20 mouse cellular contexts compared by ENCODE assay signal in the genomic region with DNA sequence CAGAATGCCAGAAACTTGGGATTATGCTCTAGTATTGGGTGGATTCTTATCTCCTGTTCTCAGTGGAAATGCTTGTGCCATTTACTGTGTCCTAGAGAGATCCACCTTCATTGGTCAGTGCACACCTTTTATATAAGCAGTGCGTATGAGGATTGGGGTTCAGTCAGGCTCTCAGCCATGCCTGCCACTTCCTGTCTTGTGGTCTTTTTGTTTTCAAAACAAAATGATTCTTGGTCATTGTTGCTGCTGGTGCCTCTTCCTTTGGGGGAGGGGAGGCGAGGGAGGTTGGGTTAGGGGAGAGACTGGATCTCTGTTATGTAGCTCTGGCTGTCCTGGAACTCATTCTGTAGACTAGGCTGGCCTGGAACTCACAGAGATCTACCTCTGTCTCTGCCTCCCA. TPM values are rescaled to one million over a fixed set of nuclear protein-coding genes. Genes with fewer than 3 reads are reported as not detected.
DNase-seq lines count a peak whose midpoint lies in the region; ATAC-seq lines count a peak whose summit lies in the region.
"Had no signal": no experiment of that assay in that cellular context is flagged by ENCODE, and none has a peak within 500 bp of the region (broad histone marks: within the 10 kb centered on the region; RNA-seq: fewer than 3 reads in every experiment).

No protein-coding gene starts in this region.

- no peak overlapping the region for H3K4me3 ChIP-seq in midbrain, embryonic 16.5 days (ENCODE audit: low read depth, low read length)
- H3K4me3 ChIP-seq: forebrain, embryonic 12.5 days; layer of hippocampus, adult 2 months; limb, embryonic 10.5 days; midbrain, embryonic 10.5 days; neural tube, embryonic 15.5 days had no signal

- H3K9ac ChIP-seq in midbrain, embryonic 16.5 days (ENCODE audit: low read depth, low read length), result no peak overlapping the region
- H3K9ac ChIP-seq: forebrain, embryonic 12.5 days; liver, postnatal 0 days; neural tube, embryonic 15.5 days had no signal

- H3K27ac ChIP-seq in midbrain, embryonic 16.5 days (ENCODE audit: low read length), result no peak overlapping the region
- H3K27ac ChIP-seq: forebrain, embryonic 12.5 days; layer of hippocampus, adult 2 months; limb, embryonic 10.5 days; midbrain, embryonic 10.5 days; neural tube, embryonic 15.5 days had no signal

- H3K27me3 ChIP-seq in midbrain, embryonic 16.5 days (ENCODE audit: control insufficient read depth, insufficient read depth, low read depth, low read length), result no peaks in the 10 kb centered on the region
- H3K27me3 ChIP-seq: forebrain, embryonic 12.5 days; neural tube, embryonic 15.5 days had no signal

- H3K4me1 ChIP-seq in midbrain, embryonic 16.5 days (ENCODE audit: control insufficient read depth, insufficient read depth, low read length), result no peaks in the 10 kb centered on the region
- H3K4me1 ChIP-seq: forebrain, embryonic 12.5 days; limb, embryonic 10.5 days; midbrain, embryonic 10.5 days; neural tube, embryonic 15.5 days had no signal

- peak; percentile 51 to 56; a peak in 3 of 4 replicates for ATAC-seq in hematopoietic stem cell, adult 5-6 weeks (replicated peaks in 1 of 2; ENCODE audit: insufficient read depth in 1 of 2, low FRiP score in 2 of 2, low TSS enrichment in 1 of 2, low read depth in 1 of 2, poor library complexity in 2 of 2, severe bottlenecking in 2 of 2)
- ATAC-seq in midbrain, embryonic 16.5 days, result no peak
- ATAC-seq: liver, postnatal 0 days had no signal

- WGBS in midbrain, embryonic 16.5 days, result 94% methylated on average over 2 of the region's 2 CpGs

- no peaks in the 10 kb centered on the region for H3K9me3 ChIP-seq in midbrain, embryonic 16.5 days (replicated peaks; ENCODE audit: control insufficient read depth, low read length, poor library complexity, severe bottlenecking)
- H3K9me3 ChIP-seq: forebrain, embryonic 12.5 days; limb, embryonic 10.5 days; midbrain, embryonic 10.5 days; neural tube, embryonic 15.5 days had no signal

- no peak overlapping the region for H3K4me2 ChIP-seq in midbrain, embryonic 16.5 days (ENCODE audit: low read length)
- H3K4me2 ChIP-seq: forebrain, embryonic 12.5 days; neural tube, embryonic 15.5 days had no signal

- DNase-seq in B cell, adult 2 months, result peak; percentile 23 to 29
- DNase-seq in CD4-positive, CD25-positive, alpha-beta regulatory T cell, adult 2 months (ENCODE audit: low read depth, low spot score), result peak; percentile 20
- peak; percentile 56 for DNase-seq in naive thymus-derived CD4-positive, alpha-beta T cell, adult 2 months (ENCODE audit: low read depth)
- no peak for DNase-seq in left cerebral cortex, postnatal 10 days (ENCODE audit: extremely low spot score in 1 of 2, low spot score in 2 of 2)
- no peak for DNase-seq in adrenal gland, adult 8-10 months
- DNase-seq: adrenal gland, adult 2 months; cerebellum, adult 9-10 months; gastrocnemius, postnatal 25 days; kidney, adult 2 months; kidney, postnatal 14 days; layer of hippocampus, postnatal 36 days; liver, postnatal 0 days; lung, postnatal 14 days had no signal

- intact Hi-C loops in left cerebral cortex, postnatal 10 days (cut with DNase I), result no loop called here

- H3K36me3 ChIP-seq in midbrain, embryonic 16.5 days (ENCODE audit: control insufficient read depth, insufficient read depth, low read length), result peaks cover 16% of the 10 kb centered on the region

RNA-seq across cellular contexts. Expression of a gene that starts 34.6 kb away (rescaled TPM):
- 28.5 and 30.0 TPM in 2 replicates for total RNA-seq in hematopoietic stem cell, adult 5-6 weeks (2017)
- 10 to 100 TPM; 46.3 to 49.0 TPM for total RNA-seq in left cerebral cortex, postnatal 10 days (2021)
- 10 to 100 TPM; 26.6 to 43.2 (median 34.4) TPM for total RNA-seq in adrenal gland, adult 8-10 months (2022)
- 40.7 and 42.4 TPM in 2 replicates for polyA plus RNA-seq in midbrain, embryonic 16.5 days (2015; fragmentation: Nextera tagmentation; extraction: Ambion mirVana)

Comparison
In these comparisons a context has a peak if more than half of its experiments do, and no peak if none do; other contexts are left out.
1. DNase-seq: peak in B cell, adult 2 months (2 of 2), CD4-positive, CD25-positive, alpha-beta regulatory T cell, adult 2 months (single experiment) and naive thymus-derived CD4-positive, alpha-beta T cell, adult 2 months (single experiment); none in left cerebral cortex, postnatal 10 days (0 of 2) and adrenal gland, adult 8-10 months (single experiment).